Mouse (Mus musculus) megakaryocyte-erythroid progenitor cell, adult 5-6 weeks (primary cell): ENCODE measurements around the gene Cenpa. TPM values are rescaled to one million over a fixed set of nuclear protein-coding genes. Genes with fewer than 3 reads are reported as not detected.

Source experiments
- ATAC-seq: replicated peaks from 2 replicates; pipeline ENCODE4 v1.8.0; 2016; ENCODE audit warnings: mild to moderate bottlenecking, inconsistent platforms; ENCODE audit not compliant: severe bottlenecking, poor library complexity, low FRiP score, low TSS enrichment
- total RNA-seq, 2 experiments: library from RNA; stranded (forward) in 1 of 2; stranded (reverse) in 1 of 2; fragments of 200-1000, 215-1000 nt in 1 of 2; fragments of >200 nt in 1 of 2; fragmentation: Nextera tagmentation in 1 of 2; gene quantifications; 2 replicates each; pipeline ENCODE4 v1.2.3; 2014 to 2017

Cenpa gene
- total RNA-seq (2014; fragmentation: Nextera tagmentation) (337 and 377 TPM in 2 replicates), total RNA-seq (2017) (136 and 144 TPM in 2 replicates)

DNA sequence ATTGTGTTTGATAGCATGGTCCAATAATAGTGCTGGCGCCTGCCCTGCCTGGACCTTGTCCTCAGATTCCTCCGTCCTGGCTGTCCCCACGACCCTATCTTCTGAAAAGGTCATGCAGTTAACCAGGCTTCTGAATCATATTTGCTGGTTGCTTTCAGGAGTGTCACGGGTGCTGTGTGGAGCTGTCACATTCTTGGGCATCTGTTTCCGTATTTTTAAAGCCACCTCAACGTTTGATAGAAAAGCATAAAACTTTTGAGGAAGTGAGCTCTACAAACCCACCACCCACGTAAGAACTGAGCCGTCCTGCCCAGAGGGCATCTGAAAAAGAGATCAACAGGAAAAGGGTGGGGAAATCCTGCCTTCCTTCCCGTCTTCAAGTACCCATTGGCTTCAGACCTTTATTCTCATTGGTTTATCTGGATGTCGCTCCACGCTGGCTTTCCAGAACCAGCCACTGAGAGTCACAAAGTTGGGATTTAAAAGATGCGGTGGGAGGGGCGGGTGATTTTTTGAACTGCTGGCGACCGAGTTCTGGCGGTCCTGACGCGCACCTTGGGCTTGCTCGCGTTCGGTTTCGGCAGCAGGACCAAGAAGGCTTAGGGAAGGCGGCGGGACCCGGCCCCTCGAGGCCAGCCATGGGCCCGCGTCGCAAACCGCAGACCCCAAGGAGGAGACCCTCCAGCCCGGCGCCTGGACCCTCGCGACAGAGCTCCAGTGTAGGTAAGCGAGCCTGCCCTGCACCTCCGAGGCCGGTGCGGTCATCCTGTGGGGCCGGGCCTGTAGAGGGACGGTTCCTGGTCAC, at the start of gene Cenpa:
Gene Cenpa (plus strand): TSS at position 387 of the 805 bp plus-strand sequence.
- ATAC-seq: peak; percentile 92

DNA sequence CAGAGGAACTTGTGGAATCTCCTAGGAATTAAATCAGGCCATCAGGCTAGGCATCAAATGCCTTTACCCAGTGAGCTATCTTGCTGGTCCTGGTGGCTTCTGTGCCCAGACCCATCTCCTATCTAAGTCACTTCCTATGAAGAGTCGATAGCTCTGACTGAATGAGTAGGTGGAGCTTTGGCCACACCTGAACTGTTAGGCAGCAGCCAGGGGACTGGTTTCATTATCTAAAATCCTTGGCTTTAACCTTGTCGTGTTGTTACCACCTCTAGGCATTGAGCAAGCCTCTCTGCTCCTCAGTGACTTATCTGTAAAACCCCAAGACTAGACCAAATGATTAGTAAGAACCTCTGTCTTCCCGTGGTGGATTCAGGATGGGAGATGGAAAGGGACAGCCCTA, 49.2 kb upstream of the Cenpa start:
- ATAC-seq: no peak

DNA sequence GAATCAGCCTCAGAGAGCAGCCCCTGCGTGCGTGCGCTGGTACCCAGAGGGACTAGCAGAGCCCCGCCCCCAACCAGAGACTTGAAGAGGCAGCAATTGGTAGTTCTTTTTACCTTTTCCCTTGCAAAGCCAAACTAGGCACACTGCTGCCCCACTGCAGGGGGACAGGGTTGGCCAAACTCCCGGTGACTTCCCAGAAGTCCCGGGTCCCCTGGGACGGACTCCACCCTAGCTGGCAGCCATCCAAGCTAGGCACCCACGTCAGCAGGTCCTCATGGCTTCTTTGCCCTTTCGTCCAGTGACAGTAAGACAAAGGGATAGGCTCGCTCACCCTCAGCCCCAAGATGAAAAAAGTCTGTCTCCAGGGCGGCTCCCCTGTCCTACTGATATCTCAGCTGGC, 48.7 kb upstream of the Cenpa start:
- no peak for ATAC-seq

DNA sequence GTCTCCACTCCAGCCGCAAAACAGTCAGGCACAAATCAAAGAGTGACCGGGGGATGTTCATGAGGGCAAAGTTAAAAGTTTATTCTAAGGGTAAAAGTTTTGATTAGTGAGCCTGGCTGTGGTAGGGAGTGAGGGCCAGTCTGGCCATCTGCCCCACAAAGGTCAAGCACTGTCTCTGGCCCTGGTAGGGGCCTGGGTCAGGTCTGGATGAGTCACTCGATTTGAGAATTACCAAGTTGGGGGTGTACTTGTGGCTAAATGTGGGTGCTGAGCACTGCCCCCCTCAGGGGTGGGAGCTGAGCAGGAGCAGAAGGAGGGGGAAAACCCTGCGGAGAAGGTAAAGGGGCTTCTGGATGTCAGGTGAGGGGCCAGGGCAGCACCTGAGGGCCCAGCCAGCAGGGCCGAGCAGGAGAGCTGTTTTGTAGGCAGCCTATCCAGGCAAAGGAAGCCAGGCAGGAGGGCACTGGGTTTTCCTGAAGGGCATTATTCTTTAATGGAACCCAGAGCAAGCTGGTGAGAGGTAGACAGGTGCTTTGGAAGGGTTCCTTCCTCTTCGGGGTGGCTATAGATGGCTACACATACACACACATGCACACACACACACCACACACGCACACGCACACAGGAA, 48.1 kb upstream of the Cenpa start:
- no peak for ATAC-seq

DNA sequence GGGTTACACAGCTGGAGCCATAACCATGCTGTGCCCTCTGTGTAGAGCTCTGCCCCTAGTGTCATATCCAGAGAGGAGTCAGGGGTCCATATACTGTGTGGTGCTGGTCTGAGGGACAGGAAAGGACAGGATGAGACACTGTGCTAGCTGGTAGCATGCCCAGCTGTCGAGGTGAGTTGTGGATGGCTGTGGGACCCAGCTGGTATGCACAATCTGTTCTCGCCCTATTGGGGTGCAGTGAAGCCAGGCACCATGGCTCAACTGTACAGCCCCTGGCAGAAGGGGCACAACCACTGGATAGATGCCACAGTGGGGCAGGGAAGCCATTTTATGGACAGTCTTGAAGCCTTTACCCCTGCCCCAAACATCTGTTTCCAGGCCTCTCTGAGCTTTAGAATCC, 47.4 kb upstream of the Cenpa start:
- ATAC-seq: no peak

DNA sequence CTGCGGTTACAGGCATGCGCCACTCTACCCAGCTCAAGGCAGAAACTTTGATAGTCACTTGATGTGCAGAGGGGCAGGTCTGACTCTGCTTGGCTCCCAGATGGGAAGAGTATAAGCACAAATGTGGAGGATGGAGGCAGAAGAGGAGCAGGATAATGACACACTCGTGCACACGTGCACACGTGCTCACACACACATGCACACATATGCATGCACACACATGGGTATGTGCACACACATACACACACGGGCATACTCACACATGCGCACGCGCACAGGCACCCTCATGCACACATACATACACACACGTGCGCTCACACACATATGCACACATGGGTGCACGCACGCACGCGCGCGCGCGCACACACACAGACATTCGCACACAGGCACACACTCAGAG, 46.0 kb upstream of the Cenpa start:
- ATAC-seq: no peak

DNA sequence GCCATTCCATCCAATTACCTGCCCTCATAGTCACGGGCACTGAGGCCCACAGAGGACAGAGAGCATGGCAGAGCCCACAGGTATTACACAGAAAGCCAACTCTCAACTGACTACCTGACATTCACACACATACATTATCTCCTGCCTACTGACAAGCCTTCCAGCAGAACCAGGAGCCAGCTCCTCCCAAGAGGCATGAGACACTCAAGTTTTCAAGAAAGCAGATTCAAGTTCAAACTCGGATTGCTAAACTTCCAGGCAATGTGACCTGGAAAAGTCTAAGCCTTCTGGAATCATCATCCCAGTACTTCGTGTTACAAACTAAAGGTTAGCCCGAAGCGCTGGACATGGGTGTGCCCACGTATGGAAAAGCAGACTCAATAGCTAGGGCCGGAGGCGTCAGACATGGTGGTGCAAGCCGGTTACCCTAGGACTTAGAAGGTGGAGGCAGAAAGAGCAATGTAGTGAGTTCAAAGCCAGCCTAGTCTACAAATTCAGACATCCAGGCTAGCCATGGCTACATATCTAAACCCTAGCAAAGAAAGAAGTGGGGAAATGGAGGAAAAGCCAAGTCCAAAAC, 45.3 kb upstream of the Cenpa start:
- no peak for ATAC-seq

DNA sequence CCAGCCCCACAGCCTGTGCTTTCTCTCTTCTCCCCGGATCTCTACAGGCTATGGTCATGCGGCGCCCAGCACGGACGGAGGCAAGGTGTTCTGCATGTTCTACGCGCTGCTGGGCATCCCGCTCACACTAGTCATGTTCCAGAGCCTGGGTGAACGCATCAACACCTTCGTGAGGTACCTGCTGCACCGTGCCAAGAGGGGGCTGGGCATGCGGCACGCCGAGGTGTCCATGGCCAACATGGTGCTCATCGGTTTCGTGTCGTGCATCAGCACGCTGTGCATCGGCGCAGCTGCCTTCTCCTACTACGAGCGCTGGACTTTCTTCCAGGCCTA, 44.8 kb upstream of the Cenpa start:
- no peak for ATAC-seq

DNA sequence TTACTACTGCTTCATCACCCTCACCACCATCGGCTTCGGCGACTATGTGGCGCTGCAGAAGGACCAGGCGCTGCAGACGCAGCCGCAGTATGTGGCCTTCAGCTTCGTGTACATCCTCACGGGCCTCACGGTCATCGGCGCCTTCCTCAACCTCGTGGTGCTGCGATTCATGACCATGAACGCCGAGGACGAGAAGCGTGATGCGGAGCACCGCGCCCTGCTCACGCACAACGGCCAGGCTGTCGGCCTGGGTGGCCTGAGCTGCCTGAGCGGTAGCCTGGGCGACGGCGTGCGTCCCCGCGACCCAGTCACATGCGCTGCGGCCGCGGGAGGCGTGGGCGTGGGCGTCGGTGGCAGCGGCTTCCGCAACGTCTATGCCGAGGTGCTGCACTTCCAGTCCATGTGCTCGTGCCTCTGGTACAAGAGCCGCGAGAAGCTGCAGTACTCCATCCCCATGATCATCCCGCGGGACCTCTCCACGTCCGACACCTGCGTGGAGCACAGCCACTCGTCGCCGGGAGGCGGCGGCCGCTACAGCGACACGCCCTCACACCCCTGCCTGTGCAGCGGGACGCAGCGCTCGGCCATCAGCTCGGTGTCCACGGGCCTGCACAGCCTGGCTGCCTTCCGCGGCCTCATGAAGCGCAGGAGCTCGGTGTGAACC, 44.3 kb upstream of the Cenpa start:
- 0 out of 2 replicates have a peak, but pooled peaks have one; percentile 6 for ATAC-seq

DNA sequence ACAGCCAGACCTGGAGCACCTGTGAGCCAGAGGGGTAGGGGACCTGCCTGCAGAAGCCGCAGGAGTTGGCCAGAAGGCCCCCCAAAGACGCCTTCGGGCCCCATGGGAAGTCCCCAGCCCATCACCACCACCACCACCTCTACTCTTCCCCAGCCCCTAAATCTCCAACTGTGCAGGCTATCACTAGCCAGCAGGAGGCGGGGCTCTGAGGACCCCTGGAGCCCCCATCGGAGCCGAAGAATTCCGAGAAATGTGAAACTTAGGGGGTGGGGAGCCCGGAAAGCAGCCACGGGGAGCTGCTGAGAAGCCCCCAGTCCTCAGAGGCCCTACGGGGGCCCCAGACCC, 43.8 kb upstream of the Cenpa start:
- no peak for ATAC-seq

DNA sequence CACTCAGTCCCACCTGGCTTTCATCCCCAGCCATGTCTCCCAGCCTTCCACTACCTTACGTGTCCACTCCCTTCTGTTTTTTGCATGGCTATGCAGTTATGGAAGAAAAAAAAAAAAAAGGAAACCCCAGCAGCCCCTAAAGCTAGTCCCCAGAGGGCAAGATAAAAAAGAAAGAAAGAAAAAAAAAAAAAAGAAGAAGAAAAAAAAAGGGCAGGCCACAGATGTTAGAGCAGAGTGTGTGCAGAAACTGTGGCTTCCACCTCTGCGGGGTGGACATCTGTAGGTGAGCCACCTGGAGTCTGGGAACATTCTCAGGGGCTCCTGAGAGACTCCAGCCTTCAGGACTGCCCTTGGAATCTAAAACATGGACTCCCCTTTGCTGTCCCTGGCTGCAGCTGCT, 43.2 kb upstream of the Cenpa start:
- no peak for ATAC-seq

DNA sequence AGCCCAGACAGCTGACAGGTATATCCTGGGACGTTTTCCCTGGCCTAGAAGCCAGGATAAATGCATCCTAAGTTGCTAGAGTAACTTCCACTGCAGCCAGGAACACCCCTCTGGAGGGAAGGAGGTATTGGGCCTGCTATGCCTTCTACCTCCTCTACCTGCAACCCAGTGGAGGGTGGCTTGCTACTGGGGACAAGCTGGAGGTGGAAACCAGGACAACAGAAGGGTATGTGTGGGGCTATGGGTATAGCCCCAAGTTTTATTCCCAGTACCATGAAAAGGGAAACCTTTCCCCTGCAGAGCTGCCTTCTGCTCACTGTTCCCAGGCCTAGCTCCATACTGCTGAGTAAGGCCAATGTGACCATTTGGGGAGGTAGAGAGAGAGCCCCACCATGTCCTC, 42.3 kb upstream of the Cenpa start:
- ATAC-seq: no peak

DNA sequence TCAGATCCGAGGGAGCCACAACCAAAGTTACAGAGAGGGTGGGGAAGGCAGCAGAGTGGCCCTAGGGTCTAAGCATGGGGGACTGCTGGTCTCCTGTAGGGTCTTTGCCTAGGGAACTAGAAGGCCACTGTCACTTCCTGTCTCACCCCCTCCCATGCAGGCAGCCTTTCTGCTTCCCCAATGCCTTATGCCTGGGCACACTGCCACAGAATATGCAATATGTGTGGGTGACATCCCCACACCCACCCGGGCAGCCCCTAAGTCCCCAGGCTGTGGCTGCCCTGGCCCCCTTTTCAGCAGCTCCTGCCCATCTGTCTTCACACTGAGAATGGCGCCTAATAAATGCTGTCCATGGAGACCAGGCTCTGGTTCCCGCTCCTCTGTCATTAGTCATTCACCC, 41.7 kb upstream of the Cenpa start:
- no peak for ATAC-seq

DNA sequence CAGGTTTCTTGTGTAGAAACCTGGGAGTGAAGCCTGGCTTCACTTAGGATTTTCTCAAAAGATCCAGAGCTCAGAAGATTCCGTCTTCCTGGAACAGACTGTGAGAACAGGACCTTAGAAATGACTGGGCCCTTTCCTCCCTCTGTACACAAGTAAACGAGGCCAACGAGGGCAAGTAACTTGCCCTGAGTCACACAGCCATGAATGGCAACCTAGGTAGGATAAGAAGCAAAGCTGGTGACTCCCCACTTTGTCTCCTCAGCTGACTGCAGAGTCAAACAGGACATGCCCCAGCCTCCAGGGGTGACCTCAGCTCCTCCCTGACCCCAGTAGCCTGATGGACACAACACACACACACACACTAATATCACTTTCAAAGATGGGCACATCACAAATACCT, 41.2 kb upstream of the Cenpa start:
- ATAC-seq: no peak

DNA sequence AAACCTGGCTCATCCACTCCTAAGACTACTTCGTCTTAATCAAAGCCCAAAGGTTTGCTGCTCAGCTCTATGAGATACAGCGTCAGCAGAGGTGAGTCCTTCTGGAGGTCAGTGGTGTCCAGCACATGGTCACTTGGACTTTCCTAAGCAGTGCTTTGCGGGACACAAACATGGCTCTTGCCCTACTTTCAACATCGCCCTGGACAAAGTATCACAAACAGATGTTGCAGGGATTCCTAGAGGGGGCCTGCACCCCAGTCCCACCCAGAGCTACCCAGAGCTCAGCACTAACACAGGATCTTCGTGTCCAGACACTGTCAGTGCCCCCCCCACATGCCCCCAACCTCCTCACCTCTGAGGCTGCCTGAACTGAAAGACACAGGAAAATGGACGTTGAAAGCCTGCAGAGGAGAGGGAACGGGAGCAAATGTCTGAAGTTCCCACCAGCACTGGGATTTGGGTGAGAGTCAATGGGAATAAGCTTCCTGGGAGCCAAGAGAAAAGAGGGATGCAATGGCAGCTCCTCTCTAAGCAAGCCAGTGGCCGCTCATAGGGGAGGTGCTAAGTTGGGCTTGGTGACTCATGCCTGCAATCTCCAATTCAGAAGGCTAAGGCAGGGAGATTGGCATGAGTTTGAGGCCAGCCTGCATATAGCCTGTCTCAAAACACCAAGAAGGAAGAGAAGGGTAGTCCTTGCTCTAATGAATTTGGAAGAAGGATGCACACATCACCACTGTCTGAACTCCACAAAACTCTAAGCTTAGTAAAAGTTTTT, 40.1 kb upstream of the Cenpa start:
- no peak for ATAC-seq

DNA sequence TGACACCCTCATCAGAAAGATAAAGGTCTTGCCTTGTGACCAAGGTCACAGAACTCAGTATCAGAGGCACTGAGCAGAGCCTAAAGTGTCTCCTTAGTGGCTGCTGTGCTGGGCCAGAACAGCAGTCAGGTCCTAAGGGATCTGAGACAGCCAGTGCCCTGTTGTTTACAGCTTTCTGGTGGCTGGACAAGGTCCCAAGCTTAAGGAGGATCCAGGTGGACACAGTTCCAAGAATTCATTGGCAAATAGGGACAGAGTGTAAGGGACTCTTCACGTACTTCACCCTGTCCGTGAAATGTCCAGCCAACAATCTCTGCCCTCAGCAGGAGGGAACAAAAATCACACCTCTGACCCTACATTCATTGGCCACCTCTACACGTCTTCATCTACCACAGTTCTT, 38.1 kb upstream of the Cenpa start:
- no peak for ATAC-seq

DNA sequence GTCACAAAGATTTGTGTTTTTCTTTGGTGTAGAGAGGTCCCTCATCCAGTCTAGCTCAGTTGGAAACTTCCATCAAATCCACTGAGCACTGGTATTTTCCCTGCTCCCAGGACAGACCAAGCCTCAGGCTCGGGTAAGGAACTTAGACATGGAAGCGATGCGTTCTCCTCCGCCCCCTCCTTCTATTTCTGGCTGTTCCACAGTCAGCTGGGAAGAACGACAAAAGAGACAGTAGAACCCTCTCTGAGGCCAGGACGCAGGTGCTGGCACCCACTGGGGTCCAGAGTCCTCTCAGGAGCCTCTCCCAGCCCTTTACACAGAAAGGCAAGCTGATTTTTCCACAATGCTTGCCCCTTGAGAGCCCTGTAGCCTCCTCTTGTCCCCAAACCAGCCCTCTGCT, 36.2 kb upstream of the Cenpa start:
- ATAC-seq: no peak

DNA sequence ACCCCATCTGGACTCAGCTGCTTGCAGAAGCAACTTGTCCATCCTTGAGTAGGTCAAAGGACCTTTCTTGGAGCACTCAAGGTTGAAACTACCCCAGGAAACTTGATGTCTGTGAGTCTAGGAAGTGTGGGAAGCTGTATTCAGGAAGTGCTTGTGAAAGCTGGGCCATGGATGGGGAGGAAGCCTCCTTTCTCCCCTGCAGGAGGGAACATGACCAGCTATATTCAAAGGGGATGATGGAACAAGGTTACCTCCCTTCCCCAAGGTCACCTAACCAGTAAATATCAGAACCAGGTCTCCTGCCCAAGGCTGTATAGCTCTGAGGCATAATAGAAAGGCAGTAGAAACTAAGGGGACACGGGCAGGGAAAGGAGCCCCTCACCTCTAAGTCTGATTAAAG, 34.4 kb upstream of the Cenpa start:
- ATAC-seq: no peak

DNA sequence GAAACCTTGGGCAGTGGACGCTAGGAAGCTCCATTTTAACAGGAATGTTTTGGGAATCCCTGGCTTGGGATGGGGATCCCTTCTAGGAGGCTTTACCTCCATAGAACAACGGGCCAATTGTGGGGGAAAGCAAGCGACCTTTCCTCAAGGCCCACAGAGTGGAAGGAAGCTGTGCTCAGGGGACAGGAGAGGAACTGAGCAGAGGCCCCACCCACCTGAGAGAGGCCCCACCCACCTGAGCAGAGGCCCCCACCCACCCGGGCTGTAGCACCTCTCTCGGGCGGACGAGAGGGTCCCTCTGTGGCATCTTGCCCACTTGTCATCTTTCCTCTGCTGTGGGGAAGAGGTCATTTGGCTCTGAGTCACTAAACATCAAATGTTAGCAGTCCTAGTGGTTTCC, 29.6 kb upstream of the Cenpa start:
- no peak for ATAC-seq

DNA sequence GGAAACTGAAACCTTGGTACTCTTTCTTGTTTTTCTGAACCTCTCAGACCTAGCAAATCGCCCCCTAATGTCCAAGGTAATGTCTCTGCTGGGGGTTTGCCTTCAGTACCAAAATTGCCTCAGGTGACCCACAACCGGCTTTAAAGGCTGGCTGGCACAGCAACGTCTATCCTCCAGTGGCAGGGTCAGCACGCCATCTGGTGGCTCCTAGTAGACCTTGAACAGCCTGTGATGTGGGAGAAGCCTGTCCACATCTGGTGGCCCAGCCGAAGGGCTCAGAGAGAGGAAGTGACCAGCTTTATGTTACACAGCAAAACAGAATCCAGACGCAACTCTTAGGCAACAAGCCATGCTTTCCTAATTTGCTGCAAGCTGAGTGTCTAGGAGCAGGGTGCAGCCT, 28.5 kb upstream of the Cenpa start:
- ATAC-seq: peak; percentile 84
